Mouse (Mus musculus) gastrocnemius, adult 8-10 months (tissue): ENCODE measurements around the gene Olfr945. TPM values are rescaled to one million over a fixed set of nuclear protein-coding genes. Genes with fewer than 3 reads are reported as not detected.

Experiments used
- DNase-seq, 2 experiments: peaks; one replicate each; pipeline ENCODE4 v3.0.0; 2022; ENCODE audit warnings: low spot score in 2 of 2
- total RNA-seq, 4 experiments: library from RNA; stranded (reverse); gene quantifications; 2 replicates each; pipeline ENCODE4 v1.2.4; 2022

Gene Olfr945
- total RNA-seq, result not detected

DNA sequence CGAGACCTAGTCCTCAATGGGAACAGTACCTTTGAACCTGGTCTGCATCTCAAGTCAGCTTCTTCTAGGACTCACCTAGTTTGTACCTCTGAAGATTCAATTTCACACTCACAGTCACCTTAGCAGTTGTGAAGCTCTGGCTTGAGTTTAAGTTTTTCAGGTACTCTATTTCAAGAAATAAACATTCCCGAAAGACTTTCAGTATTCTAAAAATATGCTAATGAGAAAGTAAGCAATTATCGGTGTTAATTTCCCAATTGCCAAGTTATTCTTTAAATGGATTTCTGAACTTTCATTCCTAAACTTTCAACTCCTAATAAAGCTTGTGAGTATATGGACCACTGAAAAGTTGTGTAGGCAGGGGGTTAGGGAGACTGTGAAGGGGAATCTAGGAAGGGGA lies at the start of gene Olfr945:
TSS of gene Olfr945 (minus strand) at position 101 of the 400 bp plus-strand sequence.
- DNase-seq, result no peak

GRCm38 (mm10) chr9:39325945-39326344 lies 49.3 kb upstream of the Olfr945 start, which contains the start of gene Olfr948:
Gene Olfr948 (minus strand): TSS chr9:39326045.
- DNase-seq, result no peak

- DNase-seq, result no peak
These were observed 10.5 kb upstream of the Olfr945 start for GRCm38 (mm10) chr9:39287136-39287535.

- DNase-seq, result no peak
These were observed 26.7 kb downstream of the Olfr945 start, which contains the start of gene Olfr1537 for GRCm38 (mm10) chr9:39249894-39250293. Gene Olfr1537 (minus strand): TSS chr9:39249994.

Other genes with a start within 250 kb of the Olfr945 start
- not detected for gene Olfr937, start 211.9 kb downstream of the Olfr945 start, total RNA-seq
- gene Olfr938, start 197.9 kb downstream of the Olfr945 start, total RNA-seq, result not detected
- not detected for gene Olfr27, start 148.7 kb downstream of the Olfr945 start, total RNA-seq
- not detected for gene Olfr943, start 110.5 kb downstream of the Olfr945 start, total RNA-seq
- gene Olfr944, start 74.9 kb downstream of the Olfr945 start, total RNA-seq, result not detected
- not detected for gene Olfr1537, start 26.8 kb downstream of the Olfr945 start, total RNA-seq
- not detected for gene Olfr948, start 49.2 kb upstream of the Olfr945 start, total RNA-seq
- gene Olfr951, start 110.6 kb upstream of the Olfr945 start, total RNA-seq, result not detected
- not detected for gene Olfr952, start 150.3 kb upstream of the Olfr945 start, total RNA-seq
- gene Olfr954, start 179.9 kb upstream of the Olfr945 start, total RNA-seq, result not detected
- gene Olfr955, start 195.1 kb upstream of the Olfr945 start, total RNA-seq, result not detected
- not detected for gene Olfr44, start 217.2 kb upstream of the Olfr945 start, total RNA-seq
- gene Olfr957, start 239.0 kb upstream of the Olfr945 start, total RNA-seq, result not detected